Mouse (Mus musculus) lung, postnatal 0 days (tissue): ENCODE results near the gene Ackr4. TPM values are rescaled to one million over a fixed set of nuclear protein-coding genes. Genes with fewer than 3 reads are reported as not detected.

ENCODE experiments used
- ATAC-seq: fragments of 200-750 bp; cut with Nextera tagmentation; 2 replicates; pipeline ENCODE4 v1.8.0; 2017; ENCODE audit warnings: moderate library complexity
- DNase-seq: peaks from one replicate; pipeline ENCODE4 v3.0.0-alpha.2; 2016; ENCODE audit warnings: low spot score
- H3K27ac ChIP-seq: fragments of 300-500 bp; sonication (generic); 2 replicates; pipeline ENCODE4 v1.5.1; 2014; ENCODE audit warnings: antibody characterized with exemption, mild to moderate bottlenecking, low read length, mixed read lengths
- H3K27me3 ChIP-seq: fragments of 300-500 bp; sonication (generic); replicated peaks from 2 replicates; pipeline ENCODE4 v1.6.1; 2014; ENCODE audit warnings: low read length, mixed read lengths; ENCODE audit not compliant: insufficient read depth
- H3K36me3 ChIP-seq: fragments of 300-500 bp; sonication (generic); 2 replicates; pipeline ENCODE4 v1.6.1; 2014; ENCODE audit warnings: low read length, mixed read lengths; ENCODE audit not compliant: insufficient read depth
- H3K4me1 ChIP-seq: fragments of 300-500 bp; sonication (generic); 2 replicates; pipeline ENCODE4 v1.6.1; 2014; ENCODE audit warnings: antibody characterized with exemption, low read depth, low read length, mixed read lengths; ENCODE audit not compliant: insufficient read depth
- H3K4me2 ChIP-seq: fragments of 300-500 bp; sonication (generic); replicated peaks from 2 replicates; pipeline ENCODE4 v1.6.1; 2014; ENCODE audit warnings: low read depth, mild to moderate bottlenecking, low read length, moderate library complexity, mixed read lengths
- H3K4me3 ChIP-seq: fragments of 300-500 bp; sonication (generic); 2 replicates; pipeline ENCODE4 v1.5.1; 2014; ENCODE audit warnings: low read depth, low read length
- H3K9ac ChIP-seq: fragments of 300-500 bp; sonication (generic); replicated peaks from 2 replicates; pipeline ENCODE4 v1.6.1; 2014; ENCODE audit warnings: low read depth, mild to moderate bottlenecking
- H3K9me3 ChIP-seq: fragments of 300-500 bp; sonication (generic); 2 replicates; pipeline ENCODE4 v1.6.1; 2016; ENCODE audit warnings: low read length, mixed read lengths
- CTCF ChIP-seq: IDR thresholded peaks from 2 replicates; pipeline ENCODE4 v1.5.1; 2016; ENCODE audit warnings: antibody characterized with exemption, mild to moderate bottlenecking
- EP300 ChIP-seq: IDR thresholded peaks from 2 replicates; pipeline ENCODE4 v1.6.1; 2016; ENCODE audit warnings: antibody characterized with exemption, mild to moderate bottlenecking, control low read depth
- WGBS: fragments of 180-500 bp; shearing (Covaris S2); extraction: QIAGEN DNeasy Blood & Tissue Kit; methylation state at CpG from one replicate; pipeline ENCODE4 v1.1.7; 2014; 5-methylcytosine and 5-hydroxymethylcytosine counted together
- polyA plus RNA-seq: library from polyadenylated mRNA; unstranded; fragments of >200 nt; fragmentation: Nextera tagmentation; extraction: Ambion mirVana; gene quantifications from 2 replicates; pipeline ENCODE4 v1.2.1, GENCODE M21; 2015

The Ackr4 gene
- polyA plus RNA-seq, 1 experiment from 2014 or later: 1.9 TPM

DNA sequence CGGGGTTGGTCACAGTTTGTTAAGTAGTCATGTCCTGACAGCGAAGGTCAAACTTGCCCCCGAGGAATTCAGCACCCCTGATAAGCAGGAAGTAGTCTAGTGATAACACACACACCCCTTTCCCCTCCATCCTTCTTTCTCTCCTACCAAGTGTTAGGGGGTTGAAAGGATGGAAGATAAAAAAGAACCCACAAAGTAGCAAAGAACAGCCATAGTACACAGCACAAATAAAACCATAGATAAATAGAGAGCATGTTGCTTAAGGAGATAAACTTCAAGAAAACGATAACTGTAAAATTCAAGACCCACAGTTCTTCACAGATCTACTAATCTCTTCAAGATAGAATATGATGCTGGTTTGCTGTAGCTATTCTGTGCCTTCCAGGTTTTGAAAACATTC is 56.5 kb downstream of the Ackr4 start:
- H3K4me1 ChIP-seq: no peaks in the 10 kb centered on the region
- no peak overlapping the region for H3K4me3 ChIP-seq
- TF ChIP-seq EP300 (no peak), CTCF (no peak)
- no peaks in the 10 kb centered on the region for H3K9me3 ChIP-seq
- DNase-seq: no peak
- ATAC-seq: no peak
- H3K27me3 ChIP-seq: no peaks in the 10 kb centered on the region
- H3K9ac ChIP-seq: no peak overlapping the region
- WGBS: 68% methylated on average over 4 of the region's 4 CpGs
- H3K27ac ChIP-seq: no peak overlapping the region
- no peaks in the 10 kb centered on the region for H3K36me3 ChIP-seq
- no peak overlapping the region for H3K4me2 ChIP-seq

DNA sequence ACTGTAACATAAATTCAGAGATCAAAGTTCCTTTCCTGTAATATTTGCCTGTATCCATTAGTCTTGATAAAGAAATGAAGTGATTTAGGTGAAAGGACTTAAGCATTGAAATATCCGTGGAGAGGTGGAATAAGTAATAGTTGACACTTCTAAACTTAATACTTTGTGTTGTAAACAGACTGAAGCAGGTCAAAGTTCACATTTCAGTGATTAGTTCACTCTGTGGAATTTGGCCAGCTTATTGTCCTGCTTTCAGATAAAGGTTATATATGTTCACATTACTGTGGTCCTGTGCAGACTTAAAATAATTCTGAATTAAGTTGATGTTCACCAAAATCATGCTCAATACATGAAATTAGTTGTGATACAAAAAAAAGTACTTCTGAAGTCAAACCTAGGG is 62.2 kb downstream of the Ackr4 start:
- H3K27me3 ChIP-seq: no peaks in the 10 kb centered on the region
- WGBS: 26% methylated on average over 1 of the region's 1 CpGs
- peaks cover 4% of the 10 kb centered on the region; the same call in 1 of the 2 replicates for H3K36me3 ChIP-seq
- no peaks in the 10 kb centered on the region for H3K9me3 ChIP-seq
- no peak overlapping the region for H3K4me2 ChIP-seq
- DNase-seq (no peak), ATAC-seq (no peak)
- H3K9ac ChIP-seq: no peak overlapping the region
- H3K4me3 ChIP-seq: no peak overlapping the region
- no peak overlapping the region for H3K27ac ChIP-seq
- peaks cover 3% of the 10 kb centered on the region; the same call in 1 of the 2 replicates for H3K4me1 ChIP-seq
- TF ChIP-seq CTCF (no peak), EP300 (no peak)

DNA sequence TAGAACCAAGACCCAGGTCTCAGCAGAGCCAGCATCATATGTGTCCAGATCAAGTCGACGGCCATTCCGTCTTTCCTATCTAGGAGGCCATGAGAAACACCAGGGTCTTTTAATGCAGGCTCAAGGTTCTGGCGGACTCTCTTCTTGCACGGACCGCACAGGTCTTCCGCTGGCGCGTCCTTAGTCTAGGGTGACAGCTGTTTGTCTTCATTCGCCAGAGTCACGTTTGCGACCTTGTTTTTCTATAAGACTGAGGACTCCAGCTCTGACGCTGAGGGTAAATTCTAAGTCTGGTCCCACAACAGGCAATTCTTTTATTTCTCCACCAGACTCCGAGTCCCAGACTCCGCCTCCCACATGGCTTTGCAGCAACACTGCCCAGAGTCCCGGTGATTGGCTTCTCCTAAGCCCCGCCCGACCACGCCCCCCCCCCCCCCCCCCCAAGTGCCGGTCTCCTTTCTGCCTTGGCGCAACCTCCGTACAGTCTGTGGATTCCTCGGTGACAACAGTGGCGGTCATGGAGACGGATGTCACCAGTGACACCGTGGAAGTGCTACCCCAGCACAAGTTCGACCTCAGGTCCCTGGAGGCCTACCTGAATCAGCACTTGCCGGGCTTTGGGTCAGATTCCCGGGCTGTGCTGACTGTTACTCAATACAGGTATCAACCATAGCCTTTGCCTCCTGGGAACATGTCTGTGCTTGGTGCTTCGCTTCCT is 63.3 kb downstream of the Ackr4 start, which contains the start of gene Acad11:
TSS of gene Acad11 (plus strand) at position 134 of the 718 bp plus-strand sequence.
- TF ChIP-seq CTCF (no peak), EP300 (no peak)
- DNase-seq: peak; percentile 94
- Histone ChIP-seq H3K4me3 (peak within 1 kb of the TSS; percentile 84), H3K9ac (peak within 1 kb of the TSS; percentile 81), H3K4me1 (peaks cover 3% of the 10 kb centered on the region; the same call in 1 of the 2 replicates), H3K9me3 (no peaks in the 10 kb centered on the region), H3K27me3 (no peaks in the 10 kb centered on the region), H3K4me2 (peak within 1 kb of the TSS; percentile 94), H3K36me3 (peaks cover 4% of the 10 kb centered on the region; the same call in 1 of the 2 replicates), H3K27ac (peak within 1 kb of the TSS; percentile 74)
- ATAC-seq: peak; percentile 96
- 1% methylated on average over 29 of the region's 30 CpGs for WGBS

DNA sequence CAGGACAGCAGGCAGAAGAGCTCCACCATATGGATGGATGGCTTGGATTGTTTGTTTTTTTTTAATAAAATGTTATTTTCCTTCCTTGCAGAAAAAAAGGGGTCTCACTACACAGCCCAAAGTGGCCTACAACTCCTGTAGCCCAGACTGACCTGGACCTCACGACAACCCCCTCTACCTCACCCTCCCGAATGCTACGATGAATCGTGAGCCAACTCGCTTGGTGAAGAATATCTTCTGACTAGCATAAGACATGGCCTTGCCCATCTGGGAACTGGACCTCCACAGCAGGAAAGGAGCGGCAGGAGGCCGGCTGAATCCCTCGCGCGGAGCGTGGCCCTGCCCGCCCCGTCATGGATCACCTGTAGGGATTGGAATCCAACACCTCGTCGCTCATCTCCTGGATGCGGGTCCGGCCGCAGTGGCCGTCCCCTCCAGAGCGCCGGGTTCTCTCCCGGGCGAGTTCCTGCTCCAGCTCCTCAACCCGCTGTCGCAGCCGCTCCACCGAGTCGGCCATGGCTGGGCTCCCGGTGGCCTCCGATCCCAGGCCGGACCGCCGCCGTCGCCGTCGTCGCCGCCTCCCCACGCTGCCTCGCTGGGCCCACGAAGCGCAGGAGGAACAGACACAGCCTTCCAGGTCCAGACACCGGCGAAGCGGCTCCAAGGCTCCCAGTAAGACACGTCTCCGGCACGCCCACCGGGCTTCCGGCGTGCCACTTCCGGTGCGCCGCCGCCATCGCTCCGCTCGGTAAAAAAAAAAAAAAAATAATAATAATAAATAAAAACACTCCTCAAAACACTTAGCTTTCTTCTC is 64.1 kb downstream of the Ackr4 start, which contains the start of gene Uba5:
TSS of gene Uba5 (minus strand) at position 705 of the 814 bp plus-strand sequence.
- under 1% methylated on average over 50 of the region's 59 CpGs for WGBS
- H3K4me2 ChIP-seq: peak within 1 kb of the TSS; percentile 94
- peak within 1 kb of the TSS; percentile 81 for H3K9ac ChIP-seq
- no peaks in the 10 kb centered on the region for H3K27me3 ChIP-seq
- peak; percentile 74 for ATAC-seq
- peaks cover 3% of the 10 kb centered on the region; the same call in 1 of the 2 replicates for H3K4me1 ChIP-seq
- peak within 1 kb of the TSS; percentile 84 for H3K4me3 ChIP-seq
- peaks cover 4% of the 10 kb centered on the region; the same call in 1 of the 2 replicates for H3K36me3 ChIP-seq
- TF ChIP-seq CTCF (no peak), EP300 (no peak)
- peak; percentile 84 for DNase-seq
- peak within 1 kb of the TSS; percentile 74 for H3K27ac ChIP-seq
- no peaks in the 10 kb centered on the region for H3K9me3 ChIP-seq

DNA sequence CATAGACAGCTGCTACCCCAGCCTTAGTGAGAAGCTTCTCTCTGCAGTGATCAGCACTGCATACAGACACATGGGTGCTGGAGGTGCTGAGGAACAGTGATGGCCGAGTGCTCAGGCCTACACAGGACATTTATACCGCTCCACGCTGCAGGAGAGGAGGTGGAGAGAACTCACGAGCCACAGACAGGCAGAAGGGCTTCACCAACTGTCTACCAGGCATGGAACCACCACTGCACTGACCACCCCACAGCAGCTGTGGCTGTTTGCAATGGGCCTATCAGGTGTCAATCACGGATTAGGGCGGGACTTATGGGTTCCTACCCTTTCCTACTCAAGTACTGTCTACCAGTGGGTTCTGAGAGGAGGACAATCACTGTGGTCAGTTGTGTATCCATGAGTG is 75.7 kb downstream of the Ackr4 start:
- TF ChIP-seq CTCF: no peak
- no peak for TF ChIP-seq EP300
- DNase-seq (no peak), ATAC-seq (no peak)
- 91% methylated on average over 6 of the region's 6 CpGs for WGBS
- Histone ChIP-seq H3K27ac (no peak overlapping the region), H3K4me3 (no peak overlapping the region), H3K27me3 (no peaks in the 10 kb centered on the region), H3K9me3 (no peaks in the 10 kb centered on the region), H3K4me1 (no peaks in the 10 kb centered on the region), H3K9ac (no peak overlapping the region), H3K4me2 (no peak overlapping the region), H3K36me3 (peaks cover 67% of the 10 kb centered on the region)

DNA sequence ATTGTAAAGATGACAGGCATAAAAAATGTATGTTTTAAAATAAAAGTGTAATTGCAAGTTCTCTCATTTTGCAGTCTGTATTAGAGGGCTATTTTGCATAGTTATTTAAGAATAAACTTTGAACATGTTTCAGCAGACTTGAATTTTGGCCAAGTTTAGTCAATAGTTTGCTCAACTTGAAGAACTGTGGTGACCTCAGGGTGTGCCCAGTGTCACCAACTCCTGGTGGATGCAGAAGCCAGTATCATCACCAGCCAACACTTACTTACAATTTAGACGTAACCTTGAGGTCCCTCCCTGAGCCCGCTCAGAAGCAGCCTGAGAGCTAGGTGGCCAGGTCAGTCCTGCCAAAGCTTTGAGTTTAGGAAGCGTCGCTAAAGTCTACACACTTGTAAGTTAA is 83.1 kb downstream of the Ackr4 start:
- WGBS: 77% methylated on average over 4 of the region's 4 CpGs
- Histone ChIP-seq H3K9ac (no peak overlapping the region), H3K27me3 (no peaks in the 10 kb centered on the region), H3K9me3 (no peaks in the 10 kb centered on the region), H3K27ac (no peak overlapping the region), H3K4me2 (no peak overlapping the region), H3K4me1 (no peaks in the 10 kb centered on the region), H3K4me3 (no peak overlapping the region), H3K36me3 (peaks cover 30% of the 10 kb centered on the region; the same call in 1 of the 2 replicates)
- TF ChIP-seq CTCF (no peak), EP300 (no peak)
- ATAC-seq (no peak), DNase-seq (no peak)
